Mouse (Mus musculus) embryonic facial prominence, embryonic 14.5 days (tissue): ENCODE measurements around the gene Surf1. TPM values are rescaled to one million over a fixed set of nuclear protein-coding genes. Genes with fewer than 3 reads are reported as not detected.
"Not testable (repeated sequence)": the region's sequence is repeated elsewhere in the genome, so short reads cannot be mapped to it uniquely, and the experiment has no call there.

Experiments
- ATAC-seq: fragments of 200-750 bp; cut with Nextera tagmentation; 2 replicates; pipeline ENCODE4 v1.8.0; 2017; ENCODE audit warnings: low read depth, moderate number of reproducible peaks, moderate TSS enrichment
- DNase-seq: peaks from one replicate; pipeline ENCODE4 v3.0.0-alpha.2; 2015; ENCODE audit warnings: low spot score
- H3K27ac ChIP-seq: fragments of 300-500 bp; sonication (generic); replicated peaks from 2 replicates; pipeline ENCODE4 v1.5.1; 2014; ENCODE audit warnings: low read depth, mild to moderate bottlenecking, low read length, moderate library complexity
- H3K27me3 ChIP-seq: fragments of 300-500 bp; sonication (generic); replicated peaks from 2 replicates; pipeline ENCODE4 v1.6.1; 2014; ENCODE audit warnings: low read length; ENCODE audit not compliant: control insufficient read depth, insufficient read depth
- H3K36me3 ChIP-seq: fragments of 300-500 bp; sonication (generic); 2 replicates; pipeline ENCODE4 v1.6.1; 2014; ENCODE audit warnings: low read length, mixed read lengths; ENCODE audit not compliant: control insufficient read depth, insufficient read depth
- H3K4me1 ChIP-seq: fragments of 300-500 bp; sonication (generic); 2 replicates; pipeline ENCODE4 v1.6.1; 2014; ENCODE audit warnings: antibody characterized with exemption, low read length; ENCODE audit not compliant: control insufficient read depth, insufficient read depth
- H3K4me2 ChIP-seq: fragments of 300-500 bp; sonication (generic); 2 replicates; pipeline ENCODE4 v1.6.1; 2014; ENCODE audit warnings: low read depth, mild to moderate bottlenecking, low read length, moderate library complexity, mixed read lengths
- H3K4me3 ChIP-seq: fragments of 300-500 bp; sonication (generic); 2 replicates; pipeline ENCODE4 v1.5.1; 2014; ENCODE audit warnings: low read depth, mild to moderate bottlenecking, low read length
- H3K9ac ChIP-seq: fragments of 300-500 bp; sonication (generic); 2 replicates; pipeline ENCODE4 v1.6.1; 2014; ENCODE audit warnings: low read depth, mild to moderate bottlenecking, low read length, moderate library complexity, mixed read lengths
- H3K9me3 ChIP-seq: fragments of 300-500 bp; sonication (generic); 2 replicates; pipeline ENCODE4 v1.6.1; 2016; ENCODE audit warnings: low read length; ENCODE audit not compliant: control insufficient read depth
- WGBS: fragments of 180-500 bp; shearing (Covaris S2); extraction: QIAGEN DNeasy Blood & Tissue Kit; methylation state at CpG from one replicate; pipeline ENCODE4 v1.1.7; 2014; 5-methylcytosine and 5-hydroxymethylcytosine counted together
- polyA plus RNA-seq: library from polyadenylated mRNA; unstranded; fragments of >200 nt; fragmentation: Nextera tagmentation; extraction: Ambion mirVana; gene quantifications from 2 replicates; pipeline ENCODE4 v1.2.1, GENCODE M21; 2014

The Surf1 gene
- polyA plus RNA-seq, 1 experiment from 2014 or later, result 42.9 TPM

DNA sequence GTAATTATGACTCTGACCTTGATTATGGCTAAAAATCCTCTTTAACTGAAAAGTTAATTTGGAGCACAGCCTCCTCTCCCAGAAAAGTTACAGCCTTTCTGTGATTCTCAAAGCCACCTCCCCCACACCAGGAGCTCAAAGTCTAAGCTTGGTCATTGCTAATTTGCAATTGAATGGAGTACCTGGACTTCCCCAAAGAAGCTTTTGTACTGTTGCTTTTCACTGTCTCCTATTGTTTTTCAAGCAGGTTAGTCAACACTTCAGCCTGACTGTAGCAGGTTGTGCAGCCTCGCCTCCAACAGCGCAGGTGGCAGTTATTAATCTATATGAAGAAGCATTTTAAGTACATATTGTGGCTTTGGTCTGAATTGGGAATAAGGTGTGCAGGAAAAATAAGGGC lies 30.8 kb downstream of the Surf1 start:
- H3K4me1 ChIP-seq, ATAC-seq, H3K9ac ChIP-seq, H3K27ac ChIP-seq, H3K27me3 ChIP-seq, H3K4me3 ChIP-seq, H3K4me2 ChIP-seq, DNase-seq: not testable (repeated sequence)
- peaks cover 10% of the 10 kb centered on the region; the same call in 1 of the 2 replicates for H3K9me3 ChIP-seq
- peaks cover 21% of the 10 kb centered on the region for H3K36me3 ChIP-seq
- WGBS, result 92% methylated on average over 2 of the region's 2 CpGs

DNA sequence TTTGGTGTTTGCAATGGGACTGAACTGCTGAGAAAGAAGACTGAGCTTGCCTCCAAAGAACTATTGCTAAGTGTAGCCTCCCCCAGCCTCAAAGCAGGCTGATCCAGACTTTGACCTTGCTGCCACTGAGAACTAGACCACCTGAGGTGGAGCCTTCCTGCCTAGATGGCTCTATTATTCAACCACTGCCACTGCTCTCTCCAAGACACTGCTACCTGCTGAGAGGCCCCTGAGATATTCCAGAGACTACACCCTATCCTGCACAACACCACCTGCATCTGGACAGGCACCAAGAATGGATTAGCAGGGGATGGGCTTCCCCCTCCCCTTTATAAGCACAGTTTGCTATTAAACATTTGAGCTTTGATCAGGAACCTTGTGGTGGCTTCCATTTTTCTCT lies 37.8 kb downstream of the Surf1 start:
- ATAC-seq, result no peak
- H3K4me1 ChIP-seq, result no peaks in the 10 kb centered on the region
- no peaks in the 10 kb centered on the region for H3K27me3 ChIP-seq
- H3K27ac ChIP-seq, result no peak overlapping the region
- no peak for DNase-seq
- H3K4me2 ChIP-seq, result no peak overlapping the region
- H3K9ac ChIP-seq, result no peak overlapping the region
- no peaks in the 10 kb centered on the region for H3K36me3 ChIP-seq
- H3K9me3 ChIP-seq, result peaks cover 5% of the 10 kb centered on the region; the same call in 1 of the 2 replicates
- no peak overlapping the region for H3K4me3 ChIP-seq

DNA sequence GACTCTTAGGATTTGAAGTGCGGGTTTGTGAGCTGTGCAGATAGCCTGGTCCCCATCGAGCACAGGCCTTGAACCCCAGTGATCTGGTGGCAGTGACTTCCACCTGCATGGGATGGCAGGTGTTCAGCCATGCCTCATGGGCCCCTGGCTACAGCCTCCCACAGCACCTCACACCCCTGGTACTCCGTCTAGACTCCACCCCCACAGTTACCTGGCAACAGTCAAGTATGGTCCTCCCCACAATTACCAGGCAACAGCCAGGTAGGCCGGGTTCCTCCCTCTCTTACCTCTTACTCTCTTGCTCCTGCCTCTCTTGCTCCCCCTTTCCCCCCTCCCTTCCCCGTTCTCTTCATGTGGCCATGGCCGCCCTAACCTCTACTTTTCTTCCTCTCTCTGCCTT lies 45.7 kb downstream of the Surf1 start:
- no peaks in the 10 kb centered on the region for H3K9me3 ChIP-seq
- WGBS, result 60% methylated on average over 6 of the region's 6 CpGs
- no peak for DNase-seq
- H3K27ac ChIP-seq, result no peak overlapping the region
- H3K9ac ChIP-seq, result no peak overlapping the region
- no peaks in the 10 kb centered on the region for H3K27me3 ChIP-seq
- no peaks in the 10 kb centered on the region for H3K36me3 ChIP-seq
- no peak overlapping the region for H3K4me2 ChIP-seq
- no peak overlapping the region for H3K4me3 ChIP-seq
- ATAC-seq, result no peak
- H3K4me1 ChIP-seq, result no peaks in the 10 kb centered on the region

DNA sequence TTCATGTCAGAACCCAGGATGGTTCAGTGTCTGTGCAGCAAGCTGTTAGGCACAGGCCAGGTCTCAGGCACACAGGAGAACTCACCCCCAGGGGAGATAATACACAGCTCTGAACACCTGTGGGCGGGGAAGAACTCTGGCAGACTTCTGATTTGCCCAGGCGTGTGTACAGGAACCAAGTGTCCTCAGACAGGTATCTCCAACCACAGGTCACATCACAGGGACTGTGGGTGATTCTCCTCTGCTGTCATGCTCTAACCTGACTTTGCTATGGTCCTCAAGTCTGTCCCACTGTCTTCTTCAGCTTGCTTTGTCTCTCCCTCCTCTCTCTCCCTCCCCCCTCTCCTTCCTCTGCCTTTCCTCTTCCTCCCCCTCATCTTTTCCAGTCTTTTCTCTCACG lies 51.5 kb downstream of the Surf1 start, which contains the start of gene Abo:
Gene Abo (minus strand): TSS at position 101 of the 400 bp plus-strand sequence.
- no peak within 1 kb of the TSS for H3K9ac ChIP-seq
- no peaks in the 10 kb centered on the region for H3K27me3 ChIP-seq
- no peaks in the 10 kb centered on the region for H3K9me3 ChIP-seq
- DNase-seq, result no peak
- H3K4me2 ChIP-seq, result no peak within 1 kb of the TSS
- ATAC-seq, result no peak
- no peak within 1 kb of the TSS for H3K4me3 ChIP-seq
- H3K36me3 ChIP-seq, result no peaks in the 10 kb centered on the region
- 31% methylated on average over 3 of the region's 3 CpGs for whole genome bisulfite sequencing
- no peak within 1 kb of the TSS for H3K27ac ChIP-seq
- H3K4me1 ChIP-seq, result no peaks in the 10 kb centered on the region

Other genes starting within 250 kb of the Surf1 start
- not detected in 2 replicates for gene Lcn4, start 245.2 kb downstream of the Surf1 start, polyA plus RNA-seq
- gene Abo, start 51.6 kb downstream of the Surf1 start, polyA plus RNA-seq, result not detected in 2 replicates
- gene Surf6, start 13.7 kb downstream of the Surf1 start, polyA plus RNA-seq, result 14.4 and 15.4 TPM in 2 replicates
- 30.6 and 36.3 TPM in 2 replicates for gene Med22, start 5.9 kb downstream of the Surf1 start, polyA plus RNA-seq
- 667 and 701 TPM in 2 replicates for gene Rpl7a, start 5.8 kb downstream of the Surf1 start, polyA plus RNA-seq
- gene Surf2, start 163 bp downstream of the Surf1 start, polyA plus RNA-seq, result 31.2 and 34.3 TPM in 2 replicates
- gene Surf4, start 17.4 kb upstream of the Surf1 start, polyA plus RNA-seq, result 272 and 273 TPM in 2 replicates
- gene Stkld1, start 17.5 kb upstream of the Surf1 start, polyA plus RNA-seq, result 0.07 and 0.16 TPM in 2 replicates
- 39.5 and 40.8 TPM in 2 replicates for gene Rexo4, start 47.9 kb upstream of the Surf1 start, polyA plus RNA-seq
- gene Adamts13, start 56.9 kb upstream of the Surf1 start, polyA plus RNA-seq, result not detected in 2 replicates
- 57.6 and 65.0 TPM in 2 replicates for gene Cacfd1, start 93.4 kb upstream of the Surf1 start, polyA plus RNA-seq
- 0.63 and 1.4 TPM in 2 replicates for gene Slc2a6, start 111.5 kb upstream of the Surf1 start, polyA plus RNA-seq
- 90.3 and 111 TPM in 2 replicates for gene Mymk, start 155.6 kb upstream of the Surf1 start, polyA plus RNA-seq
- 4.6 and 8.0 TPM in 2 replicates for gene Adamtsl2, start 162.8 kb upstream of the Surf1 start, polyA plus RNA-seq
- 0.31 and 0.35 TPM in 2 replicates for gene Fam163b, start 226.0 kb upstream of the Surf1 start, polyA plus RNA-seq
- 2.1 and 3.9 TPM in 2 replicates for gene Dbh, start 248.7 kb upstream of the Surf1 start, polyA plus RNA-seq